Mouse (Mus musculus) urinary bladder, adult 2 months (tissue): Measurements from ENCODE around the gene Wdr74. TPM values are rescaled to one million over a fixed set of nuclear protein-coding genes. Genes with fewer than 3 reads are reported as not detected.

Experiments used
- DNase-seq: peaks from one replicate; pipeline ENCODE4 v3.0.0; 2022; ENCODE audit warnings: low spot score
- polyA plus RNA-seq: library from polyadenylated mRNA; depleted of rRNA; stranded (reverse); fragments of >200 nt; gene quantifications from 2 replicates; pipeline ENCODE4 v1.2.3, GENCODE M21; 2012

The Wdr74 gene
- polyA plus RNA-seq, 1 experiment = 45.9 TPM

- DNase-seq = peak; percentile 89
Measured at GRCm38 (mm10) chr19:8741243-8741869, 5.7 kb downstream of the Wdr74 start, which contains the start of gene Stx5a. Stx5a (plus strand) TSS chr19:8741413.

DNA sequence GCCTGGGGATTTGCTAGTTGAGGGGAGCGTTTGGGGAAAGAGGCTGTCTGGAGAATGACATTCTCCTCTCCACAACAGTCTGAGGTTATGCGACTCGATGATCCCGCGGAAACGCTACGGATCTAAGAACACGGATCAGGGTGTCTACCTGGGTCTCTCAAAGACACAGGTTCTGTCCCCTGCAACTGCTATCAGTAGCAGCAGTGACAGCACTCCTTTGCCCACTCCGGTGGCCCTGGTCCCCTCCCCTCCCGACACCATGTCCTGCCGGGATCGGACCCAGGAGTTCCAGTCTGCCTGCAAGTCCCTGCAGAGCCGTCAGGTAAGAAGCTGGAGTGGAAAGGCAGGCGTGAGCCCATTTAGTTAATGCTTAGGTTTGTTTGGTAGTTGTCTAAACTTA is 6.5 kb downstream of the Wdr74 start:
- no peak for DNase-seq

- DNase-seq = no peak
Measured at GRCm38 (mm10) chr19:8745382-8745781, 9.8 kb downstream of the Wdr74 start.

DNA sequence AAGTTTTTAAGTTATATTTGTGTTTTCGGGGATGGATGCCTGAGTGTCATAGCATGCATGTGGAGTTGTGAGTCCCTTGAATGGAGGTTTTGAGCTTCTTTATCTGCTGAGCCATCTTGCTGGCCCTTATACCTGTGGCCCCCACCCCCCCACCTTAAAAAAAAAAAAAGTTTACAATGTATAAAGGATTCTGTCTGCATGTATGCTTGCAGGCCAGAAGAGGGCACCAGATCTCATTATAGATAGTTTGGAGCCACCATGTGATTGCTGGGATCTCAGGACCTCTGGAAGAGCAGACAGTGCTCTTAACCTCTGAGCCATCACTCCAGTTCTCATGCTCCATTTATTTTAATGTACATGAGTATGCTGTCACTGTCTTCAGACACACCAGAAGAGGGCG is 11.7 kb downstream of the Wdr74 start:
- DNase-seq = no peak

DNA sequence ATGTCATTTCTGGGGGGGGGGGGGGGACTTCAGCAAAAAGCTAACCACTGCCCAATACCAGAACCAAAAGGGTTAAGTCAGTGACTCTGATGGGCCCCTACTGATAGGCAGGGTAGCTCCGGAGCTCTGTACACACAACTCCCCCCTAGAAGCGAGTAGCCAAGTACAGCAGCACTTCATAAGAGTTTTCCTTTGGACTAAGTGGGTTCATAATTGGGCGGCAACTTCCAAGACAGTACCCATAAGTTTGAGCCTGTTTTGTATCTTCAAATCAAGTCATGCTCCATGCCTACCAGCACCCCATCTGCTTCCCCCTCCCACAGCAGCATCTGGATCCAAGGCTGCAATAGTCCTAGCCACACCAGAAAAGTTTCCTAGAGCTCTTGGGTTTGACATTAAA is 20.0 kb downstream of the Wdr74 start:
- DNase-seq = no peak

- peak; percentile 91 for DNase-seq
Measured at GRCm38 (mm10) chr19:8756635-8757387, 21.2 kb downstream of the Wdr74 start, which contains the start of gene Nxf1. Nxf1 (plus strand) TSS chr19:8757073.

DNA sequence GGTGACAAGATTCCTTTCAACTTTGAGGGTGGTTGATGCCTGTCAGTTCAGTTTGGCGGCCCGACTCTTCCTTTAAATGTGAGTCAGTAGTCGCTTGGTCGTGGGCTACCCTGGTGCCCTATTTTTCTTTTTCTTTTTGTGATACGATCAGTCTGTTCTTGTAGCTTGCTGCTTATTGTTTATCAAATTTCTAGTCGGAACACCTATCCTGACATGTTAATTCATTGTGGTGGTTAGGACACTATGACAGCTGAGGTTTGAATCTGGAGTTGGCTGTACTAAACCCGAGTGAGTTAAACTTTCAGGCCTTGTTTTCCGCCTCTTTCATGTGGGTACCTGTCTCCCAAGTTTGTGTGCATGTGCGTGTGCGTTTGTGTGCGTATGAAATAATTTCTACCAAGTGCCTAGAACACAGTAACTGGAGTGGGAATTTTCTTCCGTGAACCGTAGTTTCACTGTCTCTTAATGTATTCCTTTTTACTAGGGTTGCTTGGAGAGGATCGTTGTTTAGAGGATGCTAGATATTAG is 21.9 kb downstream of the Wdr74 start:
- no peak for DNase-seq

DNA sequence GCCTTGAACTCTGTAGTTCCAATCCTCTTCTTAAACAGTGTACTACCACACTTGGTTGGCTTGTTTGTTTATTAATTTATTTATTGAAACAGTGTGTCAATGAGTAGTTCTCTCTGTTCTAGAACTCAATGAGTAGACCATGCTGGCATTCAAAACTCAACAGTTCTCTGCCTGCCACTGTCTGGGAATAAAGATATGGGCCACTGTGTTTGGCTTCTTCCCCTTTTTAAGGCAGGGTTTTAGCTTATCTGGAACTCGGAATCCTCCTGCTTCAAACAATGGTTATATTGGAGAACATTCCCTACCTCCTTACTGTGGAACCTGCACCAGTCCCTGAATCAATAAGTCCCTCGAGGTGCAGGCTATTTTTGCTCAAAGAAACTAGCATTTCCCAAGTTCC is 23.3 kb downstream of the Wdr74 start:
- no peak for DNase-seq

GRCm38 (mm10) chr19:8760757-8761156 is 25.1 kb downstream of the Wdr74 start:
- DNase-seq = no peak

- DNase-seq = no peak
Measured at GRCm38 (mm10) chr19:8763276-8763675, 27.6 kb downstream of the Wdr74 start.

DNA sequence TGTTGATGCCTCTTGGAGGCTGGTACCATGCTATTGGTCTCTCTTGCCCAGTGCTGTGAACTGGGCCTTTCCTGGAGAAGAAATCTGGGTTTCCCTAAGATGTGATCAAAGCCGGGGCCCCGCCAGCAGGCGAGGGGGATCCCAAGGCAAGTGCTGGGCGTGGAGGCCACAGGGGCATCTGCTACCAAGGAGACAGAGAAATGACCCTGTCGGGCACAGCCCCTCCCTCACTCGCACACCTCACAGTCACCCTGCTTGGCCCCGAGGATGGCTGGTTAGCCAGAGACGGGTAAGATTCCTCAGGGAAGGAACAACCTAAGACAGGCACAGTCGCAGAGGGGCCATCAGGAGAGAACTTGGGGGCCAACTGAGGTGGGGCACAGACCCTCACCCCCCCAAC is 29.9 kb downstream of the Wdr74 start:
- DNase-seq = no peak

GRCm38 (mm10) chr19:8770567-8771270 is 35.1 kb downstream of the Wdr74 start, which contains the start of gene Tmem223:
Tmem223 (plus strand) TSS chr19:8770996.
- DNase-seq = peak; percentile 65

DNA sequence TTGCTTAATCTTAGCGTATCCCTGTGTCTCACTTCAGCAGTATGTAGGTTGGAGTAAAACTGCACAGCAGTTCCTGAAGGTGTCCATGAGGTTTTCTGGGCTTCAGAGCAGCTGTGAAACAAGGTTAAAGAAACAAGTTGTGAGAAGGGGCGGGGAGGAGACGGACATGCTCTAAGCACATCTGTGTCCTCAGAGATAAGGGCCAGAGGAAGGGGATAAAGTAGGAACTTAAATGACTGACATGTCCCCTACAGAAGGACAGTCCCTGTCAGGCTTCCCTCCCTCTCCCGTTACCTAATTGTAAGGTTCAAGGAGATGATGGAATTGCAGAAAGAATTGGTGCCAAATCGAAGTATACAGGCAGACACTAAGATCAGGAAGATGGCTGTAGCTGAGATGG is 37.4 kb downstream of the Wdr74 start:
- DNase-seq = no peak

DNA sequence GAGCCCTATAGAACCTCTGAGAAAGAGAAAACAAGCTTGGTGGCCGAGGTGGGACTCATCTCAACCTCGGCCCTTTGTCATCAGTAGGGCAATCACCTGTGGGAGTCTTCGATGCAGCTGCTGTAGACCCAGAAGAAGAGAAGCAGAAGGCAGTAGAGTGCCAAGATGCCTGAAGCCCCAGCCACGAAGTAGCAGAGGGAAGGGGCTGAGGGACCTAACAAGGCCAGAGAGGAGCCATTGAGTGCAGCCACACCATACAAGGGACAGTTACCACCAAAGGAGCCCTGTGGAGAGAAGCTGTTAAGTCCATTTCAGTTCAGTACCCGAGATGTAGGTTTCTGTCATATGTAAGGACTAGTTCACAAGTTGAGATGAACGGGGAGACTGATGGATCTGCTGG is 37.8 kb downstream of the Wdr74 start:
- DNase-seq = no peak

GRCm38 (mm10) chr19:8774086-8774835 is 38.6 kb downstream of the Wdr74 start, which contains the start of gene Tmem179b:
Tmem179b (minus strand) TSS chr19:8774467.
- peak; percentile 94 for DNase-seq

GRCm38 (mm10) chr19:8774951-8775421 is 39.4 kb downstream of the Wdr74 start:
- DNase-seq = no peak

DNA sequence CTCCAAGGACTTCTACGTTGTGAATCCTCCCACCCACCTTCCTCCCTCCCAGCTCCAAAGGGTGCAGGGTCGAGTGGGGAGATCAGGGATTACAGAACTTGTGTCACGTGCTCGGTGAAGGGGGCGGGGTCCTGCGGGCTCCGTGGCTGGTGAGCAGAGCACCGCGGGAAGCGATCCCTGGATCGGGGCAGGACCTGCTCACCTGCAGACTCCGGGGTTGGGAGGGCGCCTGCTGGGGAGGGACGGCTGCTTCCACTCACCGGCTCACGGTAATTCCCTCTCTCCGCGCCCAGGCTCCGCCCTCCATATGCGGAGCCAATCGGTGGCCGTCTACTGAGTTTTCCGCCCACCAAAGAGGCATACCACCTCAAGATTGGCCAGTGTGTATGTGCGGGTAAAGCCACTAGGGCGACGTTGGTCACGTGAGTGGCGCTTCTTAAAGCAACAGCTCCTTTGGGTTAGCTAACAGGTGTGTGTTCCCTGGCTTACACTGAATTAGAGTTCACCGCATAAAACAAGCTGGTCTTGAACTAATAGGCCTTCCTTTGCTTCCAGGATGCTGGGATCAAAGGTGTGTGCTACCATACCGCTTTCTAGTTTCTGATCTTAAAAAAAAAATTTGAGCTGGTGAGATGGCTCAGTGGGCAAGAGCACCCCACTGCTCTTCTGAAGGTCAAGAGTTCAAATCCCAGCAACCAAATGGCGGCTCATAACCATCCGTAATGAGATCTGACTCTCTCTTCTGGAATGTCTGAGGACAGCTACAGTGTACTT is 50.6 kb downstream of the Wdr74 start, which contains the start of gene Taf6l:
Gene Taf6l (minus strand): TSS at position 410 of the 774 bp plus-strand sequence.
- DNase-seq = peak; percentile 79

DNA sequence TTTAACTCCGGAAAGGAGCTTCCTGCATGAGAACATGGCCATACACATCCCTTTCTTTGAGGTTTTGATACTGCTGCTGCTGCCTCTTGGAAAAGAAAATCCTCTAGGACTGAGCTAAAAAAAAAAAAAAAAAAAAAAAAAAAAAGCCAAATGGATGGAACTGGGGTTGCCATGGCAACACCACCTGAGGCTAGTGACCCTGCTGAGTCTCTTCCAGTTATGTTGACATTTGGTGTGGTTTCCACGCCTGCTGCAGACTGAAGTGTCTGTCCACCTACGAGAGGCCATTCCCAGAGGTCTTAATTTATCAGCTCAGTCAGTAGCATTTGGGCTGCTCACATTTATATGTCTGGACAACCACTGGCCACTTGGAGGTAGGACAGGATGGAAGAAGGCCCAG is 52.9 kb downstream of the Wdr74 start:
- no peak for DNase-seq

DNA sequence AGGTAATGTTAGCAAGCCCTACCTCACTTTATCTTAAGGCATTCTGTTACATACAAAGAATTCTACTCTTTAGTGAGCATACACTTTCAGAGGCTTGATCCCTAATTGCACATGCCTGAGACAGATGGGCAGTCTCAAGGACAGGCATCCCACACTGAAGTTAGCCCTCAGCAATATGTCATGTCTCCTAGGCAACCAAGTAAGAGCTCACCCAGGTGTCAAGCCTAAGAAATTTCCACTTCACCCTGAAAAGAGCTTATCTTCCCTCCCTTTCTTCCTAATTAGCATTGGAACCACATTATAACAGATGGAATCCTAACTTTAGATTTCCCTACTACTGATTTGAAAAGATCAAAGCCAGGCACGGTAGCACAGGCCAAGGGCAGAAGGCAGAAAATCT is 53.5 kb downstream of the Wdr74 start:
- no peak for DNase-seq

DNA sequence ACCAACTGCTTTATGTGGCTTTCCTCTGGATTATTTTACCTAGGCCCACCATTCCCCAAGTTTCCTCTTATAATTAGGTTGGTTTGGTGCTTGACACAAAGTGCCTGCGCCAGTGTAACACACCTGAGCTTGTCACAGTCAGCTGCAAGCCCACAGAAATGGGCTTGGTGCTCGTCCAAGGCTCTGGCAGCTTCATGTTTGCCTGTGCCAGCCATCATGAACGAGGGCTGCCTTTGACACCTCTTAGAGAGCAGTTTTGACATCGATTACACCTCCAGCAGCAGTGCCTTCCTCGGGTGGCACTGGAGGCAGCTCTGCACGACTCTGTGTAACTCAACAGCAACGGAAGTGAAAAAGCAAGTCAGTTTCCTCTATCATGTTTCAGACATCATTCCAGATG is 54.5 kb downstream of the Wdr74 start:
- no peak for DNase-seq
